32 mouse cellular contexts compared by ENCODE assay signal in the genomic region with DNA sequence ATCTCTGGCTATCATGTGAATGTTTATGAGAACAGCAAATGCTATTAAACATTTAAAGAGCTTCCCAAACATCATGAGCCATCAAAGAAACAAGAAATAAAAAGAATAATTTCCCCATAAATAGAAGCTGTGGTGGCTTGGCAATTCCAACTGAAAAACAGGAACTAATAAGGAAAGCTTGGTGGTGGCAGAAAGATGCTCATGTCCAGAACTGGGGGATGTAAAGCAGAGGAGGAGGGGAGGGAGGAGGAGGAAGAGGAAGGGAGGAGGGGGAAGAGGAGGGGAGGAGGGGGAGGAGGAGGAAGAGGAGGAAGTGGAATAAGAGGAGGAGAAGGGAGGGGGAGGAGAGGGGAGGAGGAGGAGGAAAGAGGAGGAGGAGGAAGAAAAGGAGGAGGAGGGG.
"Had no signal": no experiment of that assay in that cellular context is flagged by ENCODE, and none has a peak within 500 bp of the region (broad histone marks: within the 10 kb centered on the region; RNA-seq: fewer than 3 reads in every experiment).

No protein-coding gene starts in this region.

- H3K27me3 ChIP-seq: limb, embryonic 12.5 days; limb, embryonic 13.5 days; limb, embryonic 15.5 days; liver, embryonic 12.5 days; liver, embryonic 13.5 days; liver, embryonic 15.5 days; lung, embryonic 15.5 days; megakaryocyte, embryonic 14.5 days; midbrain, embryonic 12.5 days; midbrain, embryonic 13.5 days; midbrain, embryonic 15.5 days; neural tube, embryonic 12.5 days had no signal

- H3K9ac ChIP-seq: limb, embryonic 12.5 days; limb, embryonic 13.5 days; limb, embryonic 15.5 days; liver, embryonic 12.5 days; liver, embryonic 13.5 days; liver, embryonic 14.5 days; liver, embryonic 15.5 days; liver, postnatal 0 days; lung, embryonic 14.5 days; lung, embryonic 15.5 days; midbrain, embryonic 12.5 days; midbrain, embryonic 13.5 days; midbrain, embryonic 15.5 days; neural tube, embryonic 12.5 days had no signal

- DNase-seq: left cerebral cortex, postnatal 4 days; liver; liver, embryonic 13.5 days; liver, postnatal 0 days; lung, adult 18-20 months; lung, adult 2 months; lung, embryonic 14.5 days; lung, postnatal 10 days; lung, postnatal 14 days; lung, postnatal 36 days; lung, postnatal 4 days; midbrain, embryonic 14.5 days had no signal

- H3K36me3 ChIP-seq: limb, embryonic 10.5 days; limb, embryonic 12.5 days; limb, embryonic 13.5 days; limb, embryonic 15.5 days; liver, embryonic 12.5 days; liver, embryonic 13.5 days; liver, embryonic 15.5 days; lung, embryonic 15.5 days; midbrain, embryonic 10.5 days; midbrain, embryonic 12.5 days; midbrain, embryonic 13.5 days; midbrain, embryonic 15.5 days; neural tube, embryonic 12.5 days had no signal

- H3K4me1 ChIP-seq: limb, embryonic 12.5 days; limb, embryonic 13.5 days; limb, embryonic 15.5 days; liver, embryonic 12.5 days; liver, embryonic 13.5 days; lung, embryonic 15.5 days; megakaryocyte, embryonic 14.5 days; midbrain, embryonic 10.5 days; midbrain, embryonic 12.5 days; midbrain, embryonic 13.5 days; midbrain, embryonic 15.5 days; neural tube, embryonic 12.5 days had no signal

- H3K4me3 ChIP-seq: limb, embryonic 10.5 days; limb, embryonic 12.5 days; limb, embryonic 13.5 days; limb, embryonic 15.5 days; liver, embryonic 12.5 days; liver, embryonic 13.5 days; liver, embryonic 15.5 days; lung, embryonic 15.5 days; megakaryocyte, embryonic 14.5 days; midbrain, embryonic 10.5 days; midbrain, embryonic 12.5 days; midbrain, embryonic 13.5 days; midbrain, embryonic 15.5 days; myocyte; neural tube, embryonic 12.5 days had no signal

- H3K9me3 ChIP-seq: limb, embryonic 10.5 days; limb, embryonic 12.5 days; limb, embryonic 13.5 days; limb, embryonic 15.5 days; liver, embryonic 12.5 days; liver, embryonic 13.5 days; liver, embryonic 15.5 days; lung, embryonic 15.5 days; megakaryocyte, embryonic 14.5 days; midbrain, embryonic 10.5 days; midbrain, embryonic 12.5 days; midbrain, embryonic 13.5 days; midbrain, embryonic 15.5 days; neural tube, embryonic 12.5 days had no signal

- H3K4me2 ChIP-seq: limb, embryonic 12.5 days; limb, embryonic 13.5 days; limb, embryonic 15.5 days; liver, embryonic 11.5 days; liver, embryonic 12.5 days; liver, embryonic 13.5 days; liver, embryonic 15.5 days; lung, embryonic 14.5 days; lung, embryonic 15.5 days; midbrain, embryonic 11.5 days; midbrain, embryonic 12.5 days; midbrain, embryonic 13.5 days; midbrain, embryonic 15.5 days; neural tube, embryonic 12.5 days had no signal

- H3K27ac ChIP-seq: limb, embryonic 10.5 days; limb, embryonic 12.5 days; limb, embryonic 13.5 days; limb, embryonic 15.5 days; liver, embryonic 12.5 days; liver, embryonic 13.5 days; liver, embryonic 14.5 days; liver, embryonic 15.5 days; lung, embryonic 15.5 days; macrophage; midbrain, embryonic 10.5 days; midbrain, embryonic 12.5 days; midbrain, embryonic 13.5 days; midbrain, embryonic 15.5 days; neural tube, embryonic 12.5 days had no signal

- ATAC-seq: liver, embryonic 12.5 days; liver, postnatal 0 days; lung, postnatal 0 days; midbrain, embryonic 13.5 days; midbrain, embryonic 15.5 days; midbrain, embryonic 16.5 days had no signal
